Mouse (Mus musculus) cortical plate, adult 2 months (tissue): ENCODE results near the gene Plscr4. TPM values are rescaled to one million over a fixed set of nuclear protein-coding genes. Genes with fewer than 3 reads are reported as not detected.

Source experiments
- H3K27ac ChIP-seq: fragments of 200-500 bp; 2 replicates; pipeline ENCODE4 v1.5.1; 2012; ENCODE audit warnings: low read length, control low read depth, inconsistent platforms; ENCODE audit not compliant: insufficient read depth
- H3K4me1 ChIP-seq: fragments of 200-500 bp; 2 replicates; pipeline ENCODE4 v1.6.1; 2011; ENCODE audit warnings: low read length; ENCODE audit not compliant: control insufficient read depth, insufficient read depth
- H3K4me3 ChIP-seq: fragments of 200-500 bp; 2 replicates; pipeline ENCODE4 v1.5.1; 2011; ENCODE audit warnings: mild to moderate bottlenecking, low read length, control low read depth; ENCODE audit not compliant: insufficient read depth
- CTCF ChIP-seq: fragments of 200-500 bp; IDR thresholded peaks from 2 replicates; pipeline ENCODE4 v1.5.1; 2011; ENCODE audit warnings: mild to moderate bottlenecking, control low read depth, low read length; ENCODE audit not compliant: insufficient read depth; ENCODE audit errors: extremely low read depth
- POLR2A ChIP-seq: fragments of 200-500 bp; IDR thresholded peaks from 2 replicates; pipeline ENCODE4 v1.6.1; 2011; ENCODE audit warnings: mild to moderate bottlenecking, low read length, control low read depth; ENCODE audit not compliant: insufficient read depth; ENCODE audit errors: extremely low read depth
- polyA plus RNA-seq: library from polyadenylated mRNA; depleted of rRNA; stranded (reverse); fragments of >200 nt; gene quantifications from 2 replicates; pipeline ENCODE4 v1.2.3, GENCODE M21; 2012; rRNA removed

The Plscr4 gene
- 4.0 and 4.2 TPM in 2 replicates for polyA plus RNA-seq

DNA sequence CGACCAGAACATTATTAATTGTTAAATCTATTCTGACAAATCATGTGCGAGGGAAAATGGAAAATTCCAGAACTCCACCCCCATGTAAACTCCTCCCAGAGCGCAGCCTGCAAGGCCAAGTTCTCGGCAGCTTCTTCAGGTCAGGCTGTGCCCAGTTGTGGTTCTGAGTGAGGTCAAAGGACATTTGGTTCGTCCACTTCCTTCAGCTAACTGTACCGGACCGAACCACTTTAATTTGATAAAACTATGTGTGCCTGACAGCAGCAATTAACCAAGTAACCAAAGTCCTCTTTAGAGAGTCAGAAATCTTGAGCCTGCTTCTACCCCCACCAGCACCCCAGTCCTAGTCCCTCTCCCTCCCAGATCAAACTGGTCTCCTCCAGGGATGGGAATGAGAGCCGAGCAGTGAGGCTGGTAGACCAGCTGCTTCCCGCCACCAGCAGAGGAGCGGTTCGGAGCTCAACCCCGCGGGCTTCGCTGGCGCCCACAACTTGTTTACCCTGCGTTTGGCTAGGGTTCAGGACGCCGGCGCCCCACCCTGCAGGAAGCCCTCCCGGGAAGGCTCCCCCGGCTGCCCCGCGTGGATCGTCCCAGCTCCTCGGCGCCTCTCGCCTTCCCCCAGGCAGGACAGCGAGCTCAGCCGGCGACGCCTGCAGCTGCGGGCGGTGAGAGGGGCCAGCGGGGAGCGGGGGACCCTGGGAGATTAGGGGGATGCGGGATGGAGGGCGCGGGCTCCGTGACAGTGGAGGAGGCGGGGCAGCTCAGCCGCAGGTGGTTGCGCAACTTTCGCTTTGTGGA is at the start of gene Plscr4:
Gene Plscr4 (plus strand): TSS at position 113 of the 798 bp plus-strand sequence.
- no peak for TF ChIP-seq CTCF
- TF ChIP-seq POLR2A, result no peak
- Histone ChIP-seq H3K27ac (peak within 1 kb of the TSS; percentile 6), H3K4me1 (no peaks in the 10 kb centered on the region), H3K4me3 (peak within 1 kb of the TSS; percentile 51)

DNA sequence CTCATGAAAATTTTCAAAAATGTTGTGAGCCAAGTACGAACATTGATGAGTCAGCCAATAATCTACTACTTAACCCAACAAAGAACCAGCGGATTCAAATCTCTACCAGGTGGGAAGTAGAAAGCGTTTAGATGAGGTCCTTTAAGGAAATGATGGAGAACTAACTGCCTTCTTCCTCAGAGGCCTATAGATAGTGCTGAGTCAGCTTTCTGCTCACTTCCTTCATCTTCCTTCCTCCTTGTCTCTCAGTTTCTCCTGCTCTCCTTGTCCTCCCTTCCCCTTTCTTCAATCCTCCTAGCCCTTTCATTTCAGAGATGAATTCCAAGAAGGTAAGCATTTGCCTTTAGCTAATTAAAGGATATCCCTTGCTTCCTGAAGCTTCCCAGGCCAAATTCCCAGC is 46.9 kb upstream of the Plscr4 start:
- no peaks in the 10 kb centered on the region for H3K4me1 ChIP-seq
- no peak for TF ChIP-seq CTCF
- TF ChIP-seq POLR2A, result no peak
- H3K27ac ChIP-seq, result no peak overlapping the region
- H3K4me3 ChIP-seq, result no peak overlapping the region

DNA sequence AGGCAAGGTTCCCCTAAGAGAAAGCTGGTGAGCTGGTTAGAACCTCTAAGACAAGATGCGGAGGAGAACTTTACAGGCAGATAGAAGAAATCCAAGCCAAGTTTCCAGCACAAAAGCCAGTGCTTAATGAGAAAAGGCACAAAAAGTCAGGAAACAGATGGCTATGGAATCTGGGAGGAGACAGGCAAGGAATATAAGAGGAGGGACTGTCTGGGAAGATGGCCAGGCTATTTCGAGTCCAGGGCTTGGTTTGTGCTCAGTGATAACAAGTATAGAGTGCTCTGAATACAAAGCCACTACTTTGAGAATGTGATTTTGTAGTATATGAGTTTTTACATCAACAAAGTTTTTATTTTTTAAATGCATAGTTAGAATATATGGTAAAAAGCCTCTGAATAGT is 45.1 kb upstream of the Plscr4 start:
- no peak overlapping the region for H3K27ac ChIP-seq
- H3K4me1 ChIP-seq, result no peaks in the 10 kb centered on the region
- H3K4me3 ChIP-seq, result no peak overlapping the region
- no peak for TF ChIP-seq CTCF
- TF ChIP-seq POLR2A, result no peak

DNA sequence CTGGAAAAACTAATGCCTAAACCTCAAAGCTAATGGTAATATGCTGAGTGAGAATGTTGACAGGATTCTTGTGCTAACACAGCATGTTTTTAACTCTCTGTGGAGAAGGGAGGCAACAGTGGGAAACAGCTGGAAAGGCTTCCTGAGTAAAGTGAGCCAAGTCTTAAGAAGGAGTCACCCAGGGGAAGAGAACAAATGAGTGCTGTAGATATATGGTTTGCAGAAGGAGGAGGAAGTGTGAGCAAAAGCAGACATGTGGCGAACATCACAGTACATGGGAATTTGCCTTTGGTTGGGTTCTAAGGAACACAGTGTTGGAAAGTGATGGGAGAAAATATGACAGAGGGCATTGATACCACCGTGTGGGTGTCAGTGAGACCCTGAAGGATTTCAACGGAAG is 43.5 kb upstream of the Plscr4 start:
- TF ChIP-seq CTCF, result no peak
- TF ChIP-seq POLR2A, result no peak
- Histone ChIP-seq H3K4me3 (no peak overlapping the region), H3K27ac (no peak overlapping the region), H3K4me1 (no peaks in the 10 kb centered on the region)

DNA sequence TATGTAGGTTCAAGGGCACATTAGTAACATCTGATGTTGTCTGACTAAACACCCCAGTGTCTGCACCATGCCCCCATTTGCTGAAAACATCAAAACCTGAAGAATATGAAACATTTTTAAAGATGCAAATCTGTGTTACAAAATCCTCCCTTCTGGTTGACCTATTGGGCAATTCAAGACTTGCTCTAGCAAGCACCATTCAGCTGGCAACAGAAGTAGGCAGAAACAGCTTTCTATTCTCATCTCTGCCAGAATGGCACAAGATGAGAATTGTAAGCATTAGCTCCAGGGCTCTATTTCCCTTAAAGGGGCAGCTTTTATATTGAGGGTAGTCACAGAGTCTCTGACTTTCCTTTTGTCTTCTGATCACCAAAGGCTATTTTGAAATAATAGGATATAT is 19.4 kb upstream of the Plscr4 start:
- Histone ChIP-seq H3K4me1 (no peaks in the 10 kb centered on the region), H3K27ac (no peak overlapping the region), H3K4me3 (no peak overlapping the region)
- TF ChIP-seq POLR2A (no peak), CTCF (no peak)

DNA sequence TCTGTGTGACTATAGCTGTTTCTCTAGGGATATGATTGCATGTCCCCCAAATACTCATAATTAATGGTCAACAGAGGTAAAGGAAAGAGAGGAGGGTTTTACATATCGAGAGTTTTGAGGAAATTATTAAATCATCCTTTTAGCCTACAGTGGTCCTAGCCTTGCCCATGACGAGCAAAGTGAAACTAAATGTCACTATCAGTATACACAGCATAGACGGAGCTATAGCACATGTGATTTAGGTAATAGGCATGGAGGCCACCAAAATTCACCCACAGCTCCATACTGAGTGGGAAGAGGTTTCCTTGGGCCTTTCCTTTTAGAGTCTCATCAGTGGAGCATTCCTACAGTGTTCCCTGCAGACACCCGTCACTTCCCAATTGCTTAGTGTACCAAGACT is 15.7 kb upstream of the Plscr4 start:
- TF ChIP-seq CTCF, result no peak
- TF ChIP-seq POLR2A, result no peak
- Histone ChIP-seq H3K27ac (no peak overlapping the region), H3K4me3 (no peak overlapping the region), H3K4me1 (no peaks in the 10 kb centered on the region)

DNA sequence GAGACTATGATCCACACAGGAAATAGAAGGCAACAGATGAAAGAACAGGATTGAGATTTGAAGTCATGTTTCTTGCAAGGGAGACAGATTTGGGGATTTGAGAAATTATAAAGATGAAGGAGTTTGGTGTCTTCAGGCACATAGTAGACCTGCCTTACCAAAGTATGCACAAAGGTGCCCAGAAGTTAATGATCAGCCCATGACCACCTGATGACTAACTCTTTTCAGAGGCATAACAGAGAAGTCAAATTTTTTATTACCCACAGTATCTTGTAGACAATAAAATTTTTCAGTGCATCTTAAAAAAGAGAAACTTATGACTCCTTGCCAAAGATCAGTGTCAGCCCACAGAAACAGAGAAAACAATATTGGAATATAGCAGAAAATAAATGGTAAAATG is 12.6 kb upstream of the Plscr4 start:
- Histone ChIP-seq H3K4me1 (no peaks in the 10 kb centered on the region), H3K27ac (no peak overlapping the region), H3K4me3 (no peak overlapping the region)
- no peak for TF ChIP-seq CTCF
- no peak for TF ChIP-seq POLR2A

DNA sequence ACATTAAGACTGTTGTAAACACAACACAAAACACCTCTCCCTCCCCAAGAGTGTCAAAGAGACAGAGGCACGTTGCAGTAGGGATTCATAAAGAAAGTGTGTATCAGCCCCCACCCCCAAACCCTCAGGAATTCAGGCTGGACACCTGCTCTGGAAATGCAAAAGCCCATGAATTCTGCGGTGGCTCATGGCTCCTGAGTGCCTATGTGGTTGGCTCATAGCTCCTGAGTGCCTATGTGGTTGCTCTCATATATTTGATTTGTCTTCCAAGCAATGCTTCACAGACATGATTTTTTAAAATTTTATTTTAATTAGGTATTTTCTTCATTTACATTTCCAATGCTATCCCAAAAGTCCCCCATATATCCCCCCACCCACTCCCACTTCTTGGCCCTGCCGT is 568 bp upstream of the Plscr4 start:
- H3K4me3 ChIP-seq, result no peak overlapping the region
- no peak overlapping the region for H3K27ac ChIP-seq
- no peak for TF ChIP-seq POLR2A
- H3K4me1 ChIP-seq, result no peaks in the 10 kb centered on the region

GRCm38 (mm10) chr9:92458059-92458402 is 858 bp downstream of the Plscr4 start:
- Histone ChIP-seq H3K27ac (peak overlapping the region; percentile 6; the same call in 1 of the 2 replicates), H3K4me1 (no peaks in the 10 kb centered on the region), H3K4me3 (peak overlapping the region; percentile 51)
- no peak for TF ChIP-seq POLR2A
- TF ChIP-seq CTCF, result no peak

- Histone ChIP-seq H3K4me3 (peak overlapping the region; percentile 51; the same call in 1 of the 2 replicates), H3K4me1 (no peaks in the 10 kb centered on the region), H3K27ac (no peak overlapping the region)
- TF ChIP-seq CTCF (no peak), POLR2A (no peak)
Observed at GRCm38 (mm10) chr9:92458418-92458817, 1.2 kb downstream of the Plscr4 start.
